Mouse (Mus musculus) adrenal gland, adult 18-20 months (tissue): ENCODE measurements around the gene Taf1b. TPM values are rescaled to one million over a fixed set of nuclear protein-coding genes. Genes with fewer than 3 reads are reported as not detected.

ENCODE experiments used
- DNase-seq, 2 experiments: peaks; one replicate each; pipeline ENCODE4 v3.0.0; 2021 to 2022; ENCODE audit warnings: low spot score in 2 of 2
- total RNA-seq, 2 experiments: library from RNA; stranded (reverse); gene quantifications; 1 replicate in 1 of 2; 2 replicates in 1 of 2; pipeline ENCODE4 v1.2.3; 2021

Taf1b gene
- total RNA-seq, 2 experiments from 2014 or later: 8.6 to 9.8 TPM

DNA sequence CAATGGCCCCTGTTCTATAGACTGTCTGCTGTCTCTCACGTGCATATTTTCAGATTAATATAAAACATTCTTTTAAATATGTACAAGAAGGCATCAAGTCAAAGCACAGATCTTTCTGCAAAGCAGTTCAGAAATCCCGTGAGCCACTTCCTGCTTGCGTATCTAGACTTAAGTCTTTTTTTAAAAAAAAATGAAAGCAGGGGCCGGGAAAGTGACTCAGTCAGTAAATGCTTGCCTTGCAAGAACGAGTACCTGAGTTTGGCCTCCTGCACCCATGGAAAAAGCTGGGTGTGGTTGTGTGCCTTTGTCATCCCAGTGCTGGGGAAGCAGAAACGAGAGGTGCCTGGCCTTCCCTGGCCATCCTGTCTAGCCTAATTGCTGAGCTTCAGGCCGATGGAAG is 101.9 kb downstream of the Taf1b start:
- DNase-seq: no peak

DNA sequence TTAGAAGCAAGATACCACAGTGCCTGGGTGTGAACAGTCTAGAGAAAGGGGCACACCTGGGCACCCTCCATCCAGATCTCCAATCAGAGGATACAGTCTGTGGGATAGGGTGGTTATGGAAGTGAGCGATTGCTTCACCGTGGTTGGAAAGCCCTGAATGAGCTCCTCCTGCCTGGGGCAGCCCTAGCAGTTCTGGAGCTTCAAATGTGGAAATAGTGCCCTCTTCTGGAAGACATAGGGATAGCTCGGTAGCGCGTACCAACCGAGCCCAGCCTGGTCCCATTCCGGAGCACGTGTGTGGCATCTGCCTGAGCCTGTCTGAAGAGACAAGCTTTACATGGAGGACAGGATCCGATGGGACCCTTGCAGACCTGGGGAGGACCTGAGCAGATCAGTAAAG is 102.6 kb downstream of the Taf1b start:
- peak; percentile 55 to 70 for DNase-seq

DNA sequence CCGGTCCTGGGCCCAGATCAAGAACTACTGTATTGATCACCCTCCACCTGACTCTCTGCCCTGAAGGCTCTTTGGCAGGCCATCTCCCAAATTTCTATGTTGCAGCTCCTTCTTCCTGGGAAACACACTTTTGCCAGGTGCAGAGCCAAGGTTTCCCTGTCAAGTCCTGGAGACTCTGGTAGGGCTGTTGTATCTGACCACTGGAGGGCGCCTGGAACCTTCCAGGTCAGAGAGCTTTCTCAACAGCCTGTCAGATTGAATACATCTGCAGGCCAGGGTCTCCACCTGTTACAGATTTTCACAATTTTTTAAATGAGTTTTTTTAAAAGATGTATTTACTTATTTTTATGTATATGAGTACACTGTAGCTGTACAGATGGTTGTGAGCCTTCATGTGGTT is 105.1 kb downstream of the Taf1b start:
- peak; percentile 62 to 73 for DNase-seq

DNA sequence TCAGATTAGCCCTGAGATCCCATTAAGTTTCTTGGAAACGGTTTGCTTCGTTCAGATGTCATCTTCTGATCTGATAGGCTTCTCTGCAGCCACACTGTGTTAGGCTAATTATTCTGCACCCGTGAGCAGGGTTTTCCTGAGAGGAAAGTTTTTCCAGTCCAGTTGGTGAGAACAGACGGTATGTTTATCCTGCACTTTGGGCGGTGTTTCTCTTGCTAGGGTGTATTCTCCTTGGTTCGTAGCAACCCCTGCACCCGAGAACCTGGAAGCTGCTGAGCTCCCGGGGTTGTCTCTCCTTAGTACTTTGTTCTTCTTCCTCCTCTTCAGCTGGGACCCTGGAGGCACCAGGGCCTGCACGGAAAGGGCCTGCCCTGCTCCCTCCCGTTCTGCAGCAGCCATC is 108.0 kb downstream of the Taf1b start:
- DNase-seq: no peak

Other genes starting within 250 kb of the Taf1b start
- gene Grhl1, start 73.9 kb downstream of the Taf1b start, total RNA-seq: 1 to 10 TPM in 1 of 2 experiments, under 1 TPM in 1; 0.89 to 1.7 TPM
- 10 to 100 TPM; 10.7 to 15.5 TPM for gene Klf11, start 152.9 kb downstream of the Taf1b start, total RNA-seq
- 1 to 10 TPM; 3.9 to 6.2 TPM for gene Cys1, start 183.5 kb downstream of the Taf1b start, total RNA-seq
- gene Rrm2, start 209.9 kb downstream of the Taf1b start, total RNA-seq: 1 to 10 TPM; 4.6 to 5.1 TPM